Mouse (Mus musculus) CH12.LX (cell line): Measurements from ENCODE around the gene Dab1. TPM values are rescaled to one million over a fixed set of nuclear protein-coding genes. Genes with fewer than 3 reads are reported as not detected.

ENCODE experiments used
- DNase-seq: peaks from one replicate; pipeline ENCODE4 v3.0.0-alpha.2; 2013; ENCODE audit errors: extremely low read depth
- H3K27ac ChIP-seq: 2 replicates; pipeline ENCODE4 v1.5.1; 2012; ENCODE audit warnings: low read depth, mild to moderate bottlenecking, control low read depth, moderate library complexity; ENCODE audit not compliant: insufficient read depth
- H3K27me3 ChIP-seq: replicated peaks from 2 replicates; pipeline ENCODE3; 2012; ENCODE audit warnings: inconsistent platforms
- H3K36me3 ChIP-seq, 2 experiments: replicated peaks in 1 of 2; 2 replicates each; pipeline versions ENCODE3 to v1.6.1; 2012; ENCODE audit warnings: inconsistent platforms in 1 of 2, low read length in 1 of 2, mild to moderate bottlenecking in 1 of 2, mixed read lengths in 1 of 2, moderate library complexity in 1 of 2; ENCODE audit not compliant: control insufficient read depth in 1 of 2, insufficient read depth in 1 of 2
- H3K4me1 ChIP-seq, 2 experiments: 2 replicates each; pipeline ENCODE4 v1.6.1; 2012; ENCODE audit warnings: inconsistent platforms in 1 of 2, moderate library complexity in 1 of 2; ENCODE audit not compliant: insufficient read depth in 2 of 2, control insufficient read depth in 1 of 2
- H3K4me2 ChIP-seq: 2 replicates; pipeline ENCODE4 v1.6.1; 2012; ENCODE audit warnings: low read depth, mild to moderate bottlenecking, control low read depth; ENCODE audit not compliant: poor library complexity, insufficient read depth, severe bottlenecking
- H3K4me3 ChIP-seq, 3 experiments: fragments of 150-350 bp in 1 of 3; sonication (generic) in 1 of 3; replicated peaks in 1 of 3; 2 replicates each; pipeline versions ENCODE3 to v1.5.1; 2011 to 2012; ENCODE audit warnings: low read depth in 2 of 3, low read length in 2 of 3, mild to moderate bottlenecking in 2 of 3, moderate library complexity in 2 of 3, control low read depth in 1 of 3, improper control_type of control experiment in 1 of 3, inconsistent platforms in 1 of 3, mixed read lengths in 1 of 3; ENCODE audit not compliant: poor library complexity in 1 of 3
- H3K79me2 ChIP-seq: replicated peaks from 2 replicates; pipeline ENCODE4 v1.6.1; 2012; ENCODE audit warnings: mild to moderate bottlenecking, moderate library complexity; ENCODE audit not compliant: control insufficient read depth, poor library complexity, insufficient read depth, severe bottlenecking; ENCODE audit errors: extremely low read depth
- H3K9ac ChIP-seq: 2 replicates; pipeline ENCODE4 v1.6.1; 2012; ENCODE audit warnings: low read depth, mild to moderate bottlenecking, control low read depth, moderate library complexity; ENCODE audit not compliant: insufficient read depth
- H3K9me3 ChIP-seq: replicated peaks from 2 replicates; pipeline ENCODE3; 2012; ENCODE audit warnings: low read length, inconsistent platforms, mixed read lengths
- BHLHE40 ChIP-seq: IDR thresholded peaks from 2 replicates; pipeline ENCODE4 v1.6.1; 2011; ENCODE audit warnings: mild to moderate bottlenecking, low read depth, low read length, improper control_type of control experiment
- CHD2 ChIP-seq: IDR thresholded peaks from 2 replicates; pipeline ENCODE4 v1.6.1; 2011; ENCODE audit warnings: low read length, improper control_type of control experiment
- E2F4 ChIP-seq: IDR thresholded peaks from 2 replicates; pipeline ENCODE4 v1.6.1; 2011; ENCODE audit warnings: low read depth, low read length, improper control_type of control experiment; ENCODE audit not compliant: insufficient replicate concordance
- ELF1 ChIP-seq: IDR thresholded peaks from 2 replicates; pipeline ENCODE4 v1.6.1; 2014; ENCODE audit warnings: low read depth, mild to moderate bottlenecking, inconsistent platforms, low read length, improper control_type of control experiment
- ETS1 ChIP-seq: conservative IDR thresholded peaks from 2 replicates; pipeline ENCODE4 v1.6.1; 2012; ENCODE audit warnings: low read depth, mild to moderate bottlenecking, inconsistent platforms, low read length, improper control_type of control experiment, moderate library complexity
- GABPA ChIP-seq: IDR thresholded peaks from 2 replicates; pipeline ENCODE4 v1.6.1; 2012; ENCODE audit warnings: low read depth, low read length, improper control_type of control experiment, inconsistent platforms; ENCODE audit not compliant: insufficient replicate concordance
- HCFC1 ChIP-seq: IDR thresholded peaks from 2 replicates; pipeline ENCODE4 v1.6.1; 2012; ENCODE audit warnings: low read depth, mild to moderate bottlenecking, inconsistent platforms, low read length, improper control_type of control experiment
- IRF4 ChIP-seq: IDR thresholded peaks from 2 replicates; pipeline ENCODE4 v1.6.1; 2014; ENCODE audit warnings: low read depth, mild to moderate bottlenecking, inconsistent platforms, low read length, improper control_type of control experiment
- MAFK ChIP-seq: IDR thresholded peaks from 2 replicates; pipeline ENCODE4 v1.6.1; 2011; ENCODE audit warnings: low read length, improper control_type of control experiment; ENCODE audit not compliant: insufficient replicate concordance
- MAX ChIP-seq: IDR thresholded peaks from 2 replicates; pipeline ENCODE4 v1.6.1; 2011; ENCODE audit warnings: low read length, improper control_type of control experiment
- MAZ ChIP-seq: IDR thresholded peaks from 2 replicates; pipeline ENCODE4 v1.6.1; 2012; ENCODE audit warnings: low read depth, mild to moderate bottlenecking, inconsistent platforms, low read length, improper control_type of control experiment, moderate library complexity
- MXI1 ChIP-seq: IDR thresholded peaks from 2 replicates; pipeline ENCODE4 v1.6.1; 2011; ENCODE audit warnings: mild to moderate bottlenecking, low read depth, low read length, improper control_type of control experiment
- MYC ChIP-seq: IDR thresholded peaks from 2 replicates; pipeline ENCODE4 v1.6.1; 2011; ENCODE audit warnings: low read depth, mild to moderate bottlenecking, improper control_type of control experiment, low read length
- NRF1 ChIP-seq: IDR thresholded peaks from 2 replicates; pipeline ENCODE4 v1.6.1; 2014; ENCODE audit warnings: low read depth, mild to moderate bottlenecking, inconsistent platforms, low read length, improper control_type of control experiment, moderate library complexity
- PAX5 ChIP-seq: IDR thresholded peaks from 2 replicates; pipeline ENCODE4 v1.6.1; 2012; ENCODE audit warnings: low read length, inconsistent platforms, mixed read lengths
- POLR2A ChIP-seq: IDR thresholded peaks from 2 replicates; pipeline ENCODE4 v1.6.1; 2011; ENCODE audit warnings: low read depth, mild to moderate bottlenecking, improper control_type of control experiment, low read length
- POLR2AphosphoS2 ChIP-seq: IDR thresholded peaks from 2 replicates; pipeline ENCODE4 v1.6.1; 2011; ENCODE audit warnings: low read depth, low read length, improper control_type of control experiment
- RAD21 ChIP-seq: IDR thresholded peaks from 2 replicates; pipeline ENCODE4 v1.6.1; 2011; ENCODE audit warnings: low read depth, mild to moderate bottlenecking, low read length, improper control_type of control experiment, moderate library complexity
- SMC3 ChIP-seq: IDR thresholded peaks from 2 replicates; pipeline ENCODE4 v1.6.1; 2011; ENCODE audit warnings: low read depth, low read length, improper control_type of control experiment
- TBP ChIP-seq: conservative IDR thresholded peaks from 2 replicates; pipeline ENCODE4 v1.6.1; 2011; ENCODE audit warnings: low read depth, low read length, improper control_type of control experiment
- USF2 ChIP-seq: conservative IDR thresholded peaks from 2 replicates; pipeline ENCODE4 v1.6.1; 2011; ENCODE audit warnings: low read depth, low read length, improper control_type of control experiment
- ZKSCAN1 ChIP-seq: IDR thresholded peaks from 2 replicates; pipeline ENCODE4 v1.6.1; 2012; ENCODE audit warnings: low read depth, inconsistent platforms, low read length, improper control_type of control experiment, borderline replicate concordance
- ZMIZ1 ChIP-seq: IDR thresholded peaks from 2 replicates; pipeline ENCODE4 v1.6.1; 2012; ENCODE audit warnings: low read depth, mild to moderate bottlenecking, inconsistent platforms, low read length, improper control_type of control experiment
- ZNF384 ChIP-seq: IDR thresholded peaks from 2 replicates; pipeline ENCODE4 v1.6.1; 2012; ENCODE audit warnings: low read depth, low read length, improper control_type of control experiment, inconsistent platforms
- dilution Hi-C: fragments of 300-500 bp; cut with MboI; formaldehyde crosslinking; loops from 2 replicates; pipeline ENCODE4 v1.14.3; 2020; ENCODE audit warnings: low sequenced_read_pairs; ENCODE audit not compliant: extremely low pct_unique_long_range_greater_than_20kb, extremely low pct_ligation_motif_present
- in situ Hi-C: fragments of 300-500 bp; cut with MboI; formaldehyde crosslinking; loops from 3 replicates; pipeline ENCODE4 v1.14.3; 2019; ENCODE audit warnings: low sequenced_read_pairs, low pct_ligation_motif_present, low pct_unique_long_range_greater_than_20kb, mixed read lengths
- polyA plus RNA-seq: library from polyadenylated mRNA; unstranded; fragments of >175 nt; gene quantifications from 2 replicates; pipeline ENCODE4 v1.2.1, GENCODE M21; 2012; ENCODE audit warnings: low read depth; ENCODE audit not compliant: insufficient read length
- total RNA-seq, 2 experiments: library from RNA; depleted of rRNA; stranded (reverse); fragments of 300-350 nt in 1 of 2; fragments of >200 nt in 1 of 2; gene quantifications; 2 replicates each; pipeline ENCODE4 v1.2.3; 2012 to 2014

Dab1 gene
- total and polyA plus RNA-seq, 3 experiments: not detected

GRCm38 (mm10) chr4:104217336-104217735 is 598.2 kb downstream of the Dab1 start:
- Histone ChIP-seq H3K9me3 (peaks cover 80% of the 10 kb centered on the region), H3K36me3 (no peaks in the 10 kb centered on the region), H3K4me1 (no peaks in the 10 kb centered on the region), H3K27ac (no peak overlapping the region), H3K9ac (no peak overlapping the region), H3K27me3 (no peaks in the 10 kb centered on the region), H3K4me2 (no peak overlapping the region), H3K79me2 (no peaks in the 10 kb centered on the region), H3K4me3 (no peak overlapping the region)
- no peak for TF ChIP-seq PAX5
- TF ChIP-seq TBP: no peak
- TF ChIP-seq CHD2: no peak
- TF ChIP-seq ZKSCAN1: no peak
- no peak for TF ChIP-seq POLR2AphosphoS2
- TF ChIP-seq ZMIZ1: no peak
- TF ChIP-seq MAZ: no peak
- no peak for TF ChIP-seq MAFK
- TF ChIP-seq BHLHE40: no peak
- TF ChIP-seq POLR2A: no peak
- TF ChIP-seq USF2: no peak
- TF ChIP-seq SMC3: no peak
- TF ChIP-seq NRF1: no peak
- no peak for DNase-seq
- in situ Hi-C loops (no loop called here), dilution Hi-C loops (no loop called here)

- in situ Hi-C loops: no loop called here
- H3K4me3 ChIP-seq: no peak overlapping the region
- no peak overlapping the region for H3K4me2 ChIP-seq
- no peaks in the 10 kb centered on the region for H3K4me1 ChIP-seq
- peaks cover 81% of the 10 kb centered on the region for H3K9me3 ChIP-seq
- DNase-seq: no peak
- dilution Hi-C loops: no loop called here
- no peaks in the 10 kb centered on the region for H3K27me3 ChIP-seq
- H3K36me3 ChIP-seq: no peaks in the 10 kb centered on the region
- TF ChIP-seq HCFC1 (no peak), TBP (no peak), GABPA (no peak), ZNF384 (no peak), ZKSCAN1 (no peak), ELF1 (no peak), MAX (no peak), PAX5 (no peak), E2F4 (no peak), IRF4 (no peak), MYC (no peak), RAD21 (no peak), POLR2AphosphoS2 (no peak), MXI1 (no peak), ETS1 (no peak), MAZ (no peak)
- no peaks in the 10 kb centered on the region for H3K79me2 ChIP-seq
- H3K9ac ChIP-seq: no peak overlapping the region
- H3K27ac ChIP-seq: no peak overlapping the region
These were observed 599.6 kb downstream of the Dab1 start for GRCm38 (mm10) chr4:104218765-104219164.
